Mouse (Mus musculus): ENCODE measurements around the gene Zfp735. TPM values are rescaled to one million over a fixed set of nuclear protein-coding genes. Genes with fewer than 3 reads are reported as not detected.

Gene Zfp735
- total RNA-seq (2014; rRNA removed) (not detected in 2 replicates), polyA plus RNA-seq (2015; fragmentation: Nextera tagmentation; extraction: Ambion mirVana) (not detected in 2 replicates)

- no peak within 1 kb of the TSS for H3K4me3 ChIP-seq (ENCODE audit: low read length)
- no peak within 1 kb of the TSS for H3K27ac ChIP-seq
- ATAC-seq (no peak), DNase-seq (ENCODE audit: low spot score) (no peak)
- H3K9ac ChIP-seq (replicated peaks; ENCODE audit: low read length), result no peak within 1 kb of the TSS
- no peaks in the 10 kb centered on the region for H3K36me3 ChIP-seq (ENCODE audit: insufficient read depth, low read length)
- H3K4me2 ChIP-seq (ENCODE audit: low read depth, low read length), result no peak within 1 kb of the TSS
- no peak for TF ChIP-seq CTCF (IDR thresholded peaks at IDR 0.05; ENCODE audit: low read depth)
- no peaks in the 10 kb centered on the region for H3K4me1 ChIP-seq (ENCODE audit: insufficient read depth, low read length)
- 74% methylated on average over 2 of the region's 2 CpGs for WGBS
- no peaks in the 10 kb centered on the region for H3K9me3 ChIP-seq (ENCODE audit: low read length)
- H3K27me3 ChIP-seq (ENCODE audit: insufficient read depth, low read length), result no peaks in the 10 kb centered on the region
Observed at GRCm38 (mm10) chr11:73688478-73688877, at the start of gene Zfp735. Gene Zfp735 (plus strand): TSS chr11:73688778.

DNA sequence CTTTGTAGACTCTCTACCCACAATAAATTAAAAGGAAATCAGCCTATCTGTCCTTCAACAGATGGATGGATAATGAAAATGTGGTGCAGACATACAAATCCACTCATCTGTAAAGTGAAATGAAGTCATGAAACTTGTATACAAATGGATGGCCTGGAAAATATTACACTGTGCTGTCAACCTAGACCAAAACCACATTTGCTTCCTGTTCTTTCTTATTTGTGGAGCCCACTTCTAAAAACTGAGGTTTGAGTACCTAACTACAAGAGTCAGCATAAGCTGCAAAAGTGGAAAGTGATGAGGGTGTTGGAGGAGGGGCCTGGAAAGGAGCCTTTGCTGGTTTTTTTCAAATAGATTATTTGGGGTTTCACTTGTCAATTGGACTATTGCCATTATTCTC, 70.5 kb downstream of the Zfp735 start:
- DNase-seq (ENCODE audit: low spot score), result no peak
- no peak for ATAC-seq
- H3K9me3 ChIP-seq (ENCODE audit: low read length), result no peaks in the 10 kb centered on the region
- H3K36me3 ChIP-seq (ENCODE audit: insufficient read depth, low read length), result no peaks in the 10 kb centered on the region
- no peak for TF ChIP-seq CTCF (IDR thresholded peaks at IDR 0.05; ENCODE audit: low read depth)
- no peak overlapping the region for H3K4me3 ChIP-seq (ENCODE audit: low read length)
- no peak overlapping the region for H3K27ac ChIP-seq
- H3K4me2 ChIP-seq (ENCODE audit: low read depth, low read length), result no peak overlapping the region
- H3K27me3 ChIP-seq (ENCODE audit: insufficient read depth, low read length), result no peaks in the 10 kb centered on the region
- no peak overlapping the region for H3K9ac ChIP-seq (replicated peaks; ENCODE audit: low read length)
- H3K4me1 ChIP-seq (ENCODE audit: insufficient read depth, low read length), result no peaks in the 10 kb centered on the region

Other genes starting within 250 kb of the Zfp735 start
- gene Olfr380, start 231.3 kb upstream of the Zfp735 start, total RNA-seq (2014; rRNA removed), result not detected in 2 replicates
- gene Olfr380, start 231.3 kb upstream of the Zfp735 start, polyA plus RNA-seq (2015; fragmentation: Nextera tagmentation; extraction: Ambion mirVana), result not detected in 2 replicates
- not detected in 2 replicates for gene Olfr381, start 197.2 kb upstream of the Zfp735 start, total RNA-seq (2014; rRNA removed)
- gene Olfr381, start 197.2 kb upstream of the Zfp735 start, polyA plus RNA-seq (2015; fragmentation: Nextera tagmentation; extraction: Ambion mirVana), result not detected in 2 replicates
- not detected in 2 replicates for gene Olfr382, start 171.6 kb upstream of the Zfp735 start, total RNA-seq (2014; rRNA removed)
- not detected in 2 replicates for gene Olfr382, start 171.6 kb upstream of the Zfp735 start, polyA plus RNA-seq (2015; fragmentation: Nextera tagmentation; extraction: Ambion mirVana)
- not detected in 2 replicates for gene Olfr385, start 95.8 kb upstream of the Zfp735 start, total RNA-seq (2014; rRNA removed)
- not detected in 2 replicates for gene Olfr385, start 95.8 kb upstream of the Zfp735 start, polyA plus RNA-seq (2015; fragmentation: Nextera tagmentation; extraction: Ambion mirVana)
- not detected in 2 replicates for gene Olfr384, start 90.2 kb upstream of the Zfp735 start, total RNA-seq (2014; rRNA removed)
- gene Olfr384, start 90.2 kb upstream of the Zfp735 start, polyA plus RNA-seq (2015; fragmentation: Nextera tagmentation; extraction: Ambion mirVana), result not detected in 2 replicates
- not detected in 2 replicates for gene Olfr389, start 91.9 kb downstream of the Zfp735 start, total RNA-seq (2014; rRNA removed)
- not detected in 2 replicates for gene Olfr389, start 91.9 kb downstream of the Zfp735 start, polyA plus RNA-seq (2015; fragmentation: Nextera tagmentation; extraction: Ambion mirVana)
- not detected in 2 replicates for gene Olfr390, start 94.2 kb downstream of the Zfp735 start, total RNA-seq (2014; rRNA removed)
- not detected in 2 replicates for gene Olfr390, start 94.2 kb downstream of the Zfp735 start, polyA plus RNA-seq (2015; fragmentation: Nextera tagmentation; extraction: Ambion mirVana)
- not detected in 2 replicates for gene Olfr391-ps, start 114.3 kb downstream of the Zfp735 start, total RNA-seq (2014; rRNA removed)
- not detected in 2 replicates for gene Olfr391-ps, start 114.3 kb downstream of the Zfp735 start, polyA plus RNA-seq (2015; fragmentation: Nextera tagmentation; extraction: Ambion mirVana)
- not detected in 2 replicates for gene Olfr392, start 128.3 kb downstream of the Zfp735 start, total RNA-seq (2014; rRNA removed)
- gene Olfr392, start 128.3 kb downstream of the Zfp735 start, polyA plus RNA-seq (2015; fragmentation: Nextera tagmentation; extraction: Ambion mirVana), result not detected in 2 replicates
- gene Olfr393, start 162.7 kb downstream of the Zfp735 start, total RNA-seq (2014; rRNA removed), result not detected in 2 replicates
- not detected in 2 replicates for gene Olfr393, start 162.7 kb downstream of the Zfp735 start, polyA plus RNA-seq (2015; fragmentation: Nextera tagmentation; extraction: Ambion mirVana)
- not detected in 2 replicates for gene Olfr394, start 202.0 kb downstream of the Zfp735 start, total RNA-seq (2014; rRNA removed)
- not detected in 2 replicates for gene Olfr394, start 202.0 kb downstream of the Zfp735 start, polyA plus RNA-seq (2015; fragmentation: Nextera tagmentation; extraction: Ambion mirVana)
- not detected in 2 replicates for gene Olfr395, start 220.5 kb downstream of the Zfp735 start, total RNA-seq (2014; rRNA removed)
- not detected in 2 replicates for gene Olfr395, start 220.5 kb downstream of the Zfp735 start, polyA plus RNA-seq (2015; fragmentation: Nextera tagmentation; extraction: Ambion mirVana)
- gene Olfr23, start 247.9 kb downstream of the Zfp735 start, total RNA-seq (2014; rRNA removed), result not detected in 2 replicates
- not detected in 2 replicates for gene Olfr23, start 247.9 kb downstream of the Zfp735 start, polyA plus RNA-seq (2015; fragmentation: Nextera tagmentation; extraction: Ambion mirVana)

Measured in hindbrain, postnatal 0 days (tissue).